Mouse (Mus musculus) C2C12 (cell line): ENCODE results near the gene Fscb. TPM values are rescaled to one million over a fixed set of nuclear protein-coding genes. Genes with fewer than 3 reads are reported as not detected.

ENCODE experiments used
- H3K27me3 ChIP-seq: one replicate; pipeline ENCODE4 v1.6.1; 2011; ENCODE audit not compliant: control insufficient read depth, insufficient read depth, insufficient read length
- H3K36me3 ChIP-seq: one replicate; pipeline ENCODE4 v1.6.1; 2011; ENCODE audit not compliant: control insufficient read depth, insufficient read depth
- H3K4me3 ChIP-seq: one replicate; pipeline ENCODE4 v1.5.1; 2011; ENCODE audit warnings: mild to moderate bottlenecking, control low read depth; ENCODE audit not compliant: poor library complexity, insufficient read depth, severe bottlenecking
- H3K79me2 ChIP-seq: one replicate; pipeline ENCODE4 v1.6.1; 2011; ENCODE audit not compliant: control insufficient read depth, insufficient read depth
- H3K79me3 ChIP-seq: one replicate; pipeline ENCODE4 v1.6.1; 2011; ENCODE audit warnings: low read depth, control low read depth
- H3ac ChIP-seq: one replicate; pipeline ENCODE3; 2011; ENCODE audit warnings: low read depth; ENCODE audit not compliant: control insufficient read depth, insufficient read length
- CEBPB ChIP-seq: IDR thresholded peaks from one replicate; pipeline ENCODE4 v1.6.1; 2011; ENCODE audit warnings: low read depth, mild to moderate bottlenecking, control low read depth, moderate library complexity
- CTCF ChIP-seq: IDR thresholded peaks from one replicate; pipeline ENCODE4 v1.5.1; 2011; ENCODE audit not compliant: control insufficient read depth, insufficient read depth, insufficient read length
- FOSL1 ChIP-seq: IDR thresholded peaks from one replicate; pipeline ENCODE4 v1.8.0; 2011; ENCODE audit warnings: mild to moderate bottlenecking, low read length; ENCODE audit not compliant: poor library complexity, insufficient read depth, severe bottlenecking
- MAX ChIP-seq: IDR thresholded peaks from one replicate; pipeline ENCODE4 v1.6.1; 2011; ENCODE audit warnings: mild to moderate bottlenecking, control low read depth
- MYOD1 ChIP-seq: IDR thresholded peaks from one replicate; pipeline ENCODE4 v1.6.1; 2011; ENCODE audit warnings: low read depth; ENCODE audit not compliant: control insufficient read depth, insufficient read length
- MYOG ChIP-seq: IDR thresholded peaks from one replicate; pipeline ENCODE4 v1.6.1; 2011; ENCODE audit not compliant: control insufficient read depth, insufficient read length; ENCODE audit errors: extremely low read depth
- USF1 ChIP-seq: IDR thresholded peaks from one replicate; pipeline ENCODE4 v1.6.1; 2011; ENCODE audit warnings: low read depth, mild to moderate bottlenecking, control low read depth, moderate library complexity
- polyA plus RNA-seq: library from polyadenylated mRNA; unstranded; fragments of >200 nt; fragmentation: generic; extraction: Trizol; gene quantifications from one replicate; pipeline ENCODE4 v1.2.1, GENCODE M21; 2012; ENCODE audit warnings: missing spikeins

Fscb gene
- polyA plus RNA-seq, 1 experiment, result not detected

- Histone ChIP-seq H3K27me3 (no peaks in the 10 kb centered on the region), H3K4me3 (no peak overlapping the region), H3ac (no peak overlapping the region), H3K36me3 (no peaks in the 10 kb centered on the region), H3K79me3 (no peaks in the 10 kb centered on the region), H3K79me2 (no peaks in the 10 kb centered on the region)
- TF ChIP-seq MYOD1 (no peak), CTCF (no peak), USF1 (no peak), FOSL1 (no peak), MAX (no peak), MYOG (no peak), CEBPB (no peak)
These were observed 19.3 kb downstream of the Fscb start for GRCm38 (mm10) chr12:64455228-64455627.

DNA sequence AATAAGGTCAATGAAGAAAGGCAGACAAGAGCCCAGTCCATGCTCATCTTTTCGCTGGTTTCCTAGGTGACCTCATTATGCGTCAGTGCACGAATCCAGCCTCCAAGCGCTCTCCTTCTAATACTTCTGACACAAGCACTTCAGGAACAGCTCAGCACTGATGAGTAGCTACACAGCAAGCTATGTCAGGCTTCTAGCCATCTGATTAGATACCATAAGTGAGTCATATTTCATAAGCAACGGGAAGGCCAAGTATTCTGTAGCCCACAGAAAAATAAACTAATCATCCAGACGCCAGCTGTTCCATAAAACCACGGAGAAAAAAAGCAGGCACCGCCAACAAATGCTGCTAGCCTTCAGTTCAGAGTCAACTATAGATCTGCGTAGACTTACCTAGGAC is 24.6 kb downstream of the Fscb start:
- Histone ChIP-seq H3ac (no peak overlapping the region), H3K79me3 (no peaks in the 10 kb centered on the region), H3K79me2 (no peaks in the 10 kb centered on the region), H3K27me3 (no peaks in the 10 kb centered on the region), H3K4me3 (no peak overlapping the region), H3K36me3 (no peaks in the 10 kb centered on the region)
- no peak for TF ChIP-seq MYOG
- peak; percentile 20 for TF ChIP-seq FOSL1
- TF ChIP-seq MYOD1, result peak; percentile 70

DNA sequence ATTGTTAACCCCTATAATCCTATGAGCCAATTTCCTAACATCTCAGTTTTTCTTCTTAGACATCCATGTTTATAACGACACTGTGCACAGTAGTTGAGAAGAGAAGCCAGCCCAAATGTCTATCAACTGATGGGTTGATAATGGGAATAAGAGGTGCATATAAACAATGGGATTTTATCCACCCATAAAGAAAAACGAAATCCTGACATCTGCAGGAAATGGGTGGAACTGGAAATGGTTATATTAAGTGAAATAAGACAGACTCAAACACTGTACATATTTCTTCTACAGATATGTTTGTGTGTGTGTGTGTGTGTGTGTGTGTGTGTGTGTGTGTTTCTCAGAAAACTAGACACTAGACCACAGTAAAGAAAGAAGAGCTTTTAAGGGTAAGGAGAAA is 37.8 kb downstream of the Fscb start:
- no peak for TF ChIP-seq FOSL1
- TF ChIP-seq MYOG, result no peak
- no peak for TF ChIP-seq MAX
- no peak for TF ChIP-seq CEBPB
- no peak for TF ChIP-seq CTCF
- no peak for TF ChIP-seq USF1
- TF ChIP-seq MYOD1, result no peak
- H3K27me3 ChIP-seq, result no peaks in the 10 kb centered on the region
- no peak overlapping the region for H3K4me3 ChIP-seq
- H3ac ChIP-seq, result no peak overlapping the region
- H3K79me2 ChIP-seq, result no peaks in the 10 kb centered on the region
- no peaks in the 10 kb centered on the region for H3K36me3 ChIP-seq
- no peaks in the 10 kb centered on the region for H3K79me3 ChIP-seq
